Mouse (Mus musculus): ENCODE data around the gene Syne1. TPM values are rescaled to one million over a fixed set of nuclear protein-coding genes. Genes with fewer than 3 reads are reported as not detected.

The Syne1 gene
- total and polyA plus RNA-seq, 3 experiments, result 10.8 to 85.0 (median 59.1) TPM

GRCm38 (mm10) chr10:5591061-5591460 is 39.8 kb upstream of the Syne1 start:
- H3K27me3 ChIP-seq (ENCODE audit: insufficient read depth, low read length), result no peaks in the 10 kb centered on the region
- ATAC-seq (ENCODE audit: extremely low read depth, insufficient number of reproducible peaks, low FRiP score, poor library complexity, severe bottlenecking), result no peak
- no peak overlapping the region for H3K4me3 ChIP-seq (ENCODE audit: low read depth, low read length)
- no peaks in the 10 kb centered on the region for H3K9me3 ChIP-seq (replicated peaks)
- no peak for TF ChIP-seq GATA1 (IDR thresholded peaks at IDR 0.05; ENCODE audit: borderline replicate concordance, low read length)
- no peak for TF ChIP-seq CTCF (IDR thresholded peaks at IDR 0.05; ENCODE audit: low read depth, low read length)
- TF ChIP-seq GATA2 (IDR thresholded peaks at IDR 0.05; ENCODE audit: borderline replicate concordance, low read depth, low read length), result no peak
- TF ChIP-seq POLR2AphosphoS5 (IDR thresholded peaks at IDR 0.05; ENCODE audit: insufficient replicate concordance, low read depth, low read length), result no peak
- TF ChIP-seq TAL1 (conservative IDR thresholded peaks at IDR 0.05; ENCODE audit: low read depth, low read length), result no peak
- H3K36me3 ChIP-seq (replicated peaks), result no peaks in the 10 kb centered on the region
- no peak for DNase-seq (ENCODE audit: low spot score)
- no peaks in the 10 kb centered on the region for H3K4me1 ChIP-seq (ENCODE audit: insufficient read depth, low read depth, low read length)

GRCm38 (mm10) chr10:5573328-5573727 is 22.0 kb upstream of the Syne1 start:
- DNase-seq (ENCODE audit: low spot score), result no peak
- no peaks in the 10 kb centered on the region for H3K36me3 ChIP-seq (replicated peaks)
- H3K4me1 ChIP-seq (ENCODE audit: insufficient read depth, low read depth, low read length), result no peaks in the 10 kb centered on the region
- no peak overlapping the region for H3K4me3 ChIP-seq (ENCODE audit: low read depth, low read length)
- no peak for ATAC-seq (ENCODE audit: extremely low read depth, insufficient number of reproducible peaks, low FRiP score, poor library complexity, severe bottlenecking)
- no peaks in the 10 kb centered on the region for H3K27me3 ChIP-seq (ENCODE audit: insufficient read depth, low read length)
- TF ChIP-seq CTCF (IDR thresholded peaks at IDR 0.05; ENCODE audit: low read depth, low read length), result 0 out of 2 replicates have a peak, but pooled peaks have one; percentile 18
- no peak for TF ChIP-seq TAL1 (conservative IDR thresholded peaks at IDR 0.05; ENCODE audit: low read depth, low read length)
- no peak for TF ChIP-seq GATA2 (IDR thresholded peaks at IDR 0.05; ENCODE audit: borderline replicate concordance, low read depth, low read length)
- no peak for TF ChIP-seq POLR2AphosphoS5 (IDR thresholded peaks at IDR 0.05; ENCODE audit: insufficient replicate concordance, low read depth, low read length)
- no peak for TF ChIP-seq GATA1 (IDR thresholded peaks at IDR 0.05; ENCODE audit: borderline replicate concordance, low read length)
- no peaks in the 10 kb centered on the region for H3K9me3 ChIP-seq (replicated peaks)

- TF ChIP-seq TAL1 (conservative IDR thresholded peaks at IDR 0.05; ENCODE audit: low read depth, low read length), result no peak
- Histone ChIP-seq H3K4me3 (ENCODE audit: low read depth, low read length) (no peak overlapping the region), H3K36me3 (replicated peaks) (no peaks in the 10 kb centered on the region), H3K4me1 (ENCODE audit: insufficient read depth, low read depth, low read length) (no peaks in the 10 kb centered on the region), H3K9me3 (replicated peaks) (no peaks in the 10 kb centered on the region), H3K27me3 (ENCODE audit: insufficient read depth, low read length) (no peaks in the 10 kb centered on the region)
- DNase-seq (ENCODE audit: low spot score) (no peak), ATAC-seq (ENCODE audit: extremely low read depth, insufficient number of reproducible peaks, low FRiP score, poor library complexity, severe bottlenecking) (no peak)
Measured at GRCm38 (mm10) chr10:5571332-5571731, 20.1 kb upstream of the Syne1 start.

- TF ChIP-seq GATA1 (IDR thresholded peaks at IDR 0.05; ENCODE audit: borderline replicate concordance, low read length) (no peak), POLR2AphosphoS5 (IDR thresholded peaks at IDR 0.05; ENCODE audit: insufficient replicate concordance, low read depth, low read length) (no peak), TAL1 (conservative IDR thresholded peaks at IDR 0.05; ENCODE audit: low read depth, low read length) (no peak)
- ATAC-seq (ENCODE audit: extremely low read depth, insufficient number of reproducible peaks, low FRiP score, poor library complexity, severe bottlenecking) (no peak), DNase-seq (ENCODE audit: low spot score) (no peak)
- Histone ChIP-seq H3K27me3 (ENCODE audit: insufficient read depth, low read length) (no peaks in the 10 kb centered on the region), H3K36me3 (replicated peaks) (no peaks in the 10 kb centered on the region), H3K4me3 (ENCODE audit: low read depth, low read length) (no peak overlapping the region), H3K9me3 (replicated peaks) (no peaks in the 10 kb centered on the region), H3K4me1 (ENCODE audit: insufficient read depth, low read depth, low read length) (no peaks in the 10 kb centered on the region)
Measured at GRCm38 (mm10) chr10:5570059-5570458, 18.8 kb upstream of the Syne1 start.

GRCm38 (mm10) chr10:5568991-5569390 is 17.7 kb upstream of the Syne1 start:
- Histone ChIP-seq H3K9me3 (replicated peaks) (no peaks in the 10 kb centered on the region), H3K27me3 (ENCODE audit: insufficient read depth, low read length) (no peaks in the 10 kb centered on the region), H3K4me1 (ENCODE audit: insufficient read depth, low read depth, low read length) (no peaks in the 10 kb centered on the region), H3K36me3 (replicated peaks) (no peaks in the 10 kb centered on the region), H3K4me3 (ENCODE audit: low read depth, low read length) (no peak overlapping the region)
- DNase-seq (ENCODE audit: low spot score), result no peak
- ATAC-seq (ENCODE audit: extremely low read depth, insufficient number of reproducible peaks, low FRiP score, poor library complexity, severe bottlenecking), result no peak
- TF ChIP-seq POLR2AphosphoS5 (IDR thresholded peaks at IDR 0.05; ENCODE audit: insufficient replicate concordance, low read depth, low read length) (no peak), GATA1 (IDR thresholded peaks at IDR 0.05; ENCODE audit: borderline replicate concordance, low read length) (no peak), CTCF (IDR thresholded peaks at IDR 0.05; ENCODE audit: low read depth, low read length) (no peak), TAL1 (conservative IDR thresholded peaks at IDR 0.05; ENCODE audit: low read depth, low read length) (no peak), GATA2 (IDR thresholded peaks at IDR 0.05; ENCODE audit: borderline replicate concordance, low read depth, low read length) (no peak)

GRCm38 (mm10) chr10:5561706-5562105 is 10.4 kb upstream of the Syne1 start:
- H3K4me3 ChIP-seq (ENCODE audit: low read depth, low read length), result no peak overlapping the region
- H3K4me1 ChIP-seq (ENCODE audit: insufficient read depth, low read depth, low read length), result no peaks in the 10 kb centered on the region
- no peaks in the 10 kb centered on the region for H3K36me3 ChIP-seq (replicated peaks)
- no peaks in the 10 kb centered on the region for H3K27me3 ChIP-seq (ENCODE audit: insufficient read depth, low read length)
- ATAC-seq (ENCODE audit: extremely low read depth, insufficient number of reproducible peaks, low FRiP score, poor library complexity, severe bottlenecking) (no peak), DNase-seq (ENCODE audit: low spot score) (no peak)
- no peaks in the 10 kb centered on the region for H3K9me3 ChIP-seq (replicated peaks)
- no peak for TF ChIP-seq GATA1 (IDR thresholded peaks at IDR 0.05; ENCODE audit: borderline replicate concordance, low read length)
- TF ChIP-seq CTCF (IDR thresholded peaks at IDR 0.05; ENCODE audit: low read depth, low read length), result no peak
- no peak for TF ChIP-seq POLR2AphosphoS5 (IDR thresholded peaks at IDR 0.05; ENCODE audit: insufficient replicate concordance, low read depth, low read length)
- no peak for TF ChIP-seq TAL1 (conservative IDR thresholded peaks at IDR 0.05; ENCODE audit: low read depth, low read length)
- TF ChIP-seq GATA2 (IDR thresholded peaks at IDR 0.05; ENCODE audit: borderline replicate concordance, low read depth, low read length), result no peak

- Histone ChIP-seq H3K27me3 (ENCODE audit: insufficient read depth, low read length) (no peaks in the 10 kb centered on the region), H3K9me3 (replicated peaks) (no peaks in the 10 kb centered on the region), H3K4me3 (ENCODE audit: low read depth, low read length) (no peak overlapping the region), H3K36me3 (replicated peaks) (no peaks in the 10 kb centered on the region), H3K4me1 (ENCODE audit: insufficient read depth, low read depth, low read length) (no peaks in the 10 kb centered on the region)
- DNase-seq (ENCODE audit: low spot score), result no peak
- TF ChIP-seq TAL1 (conservative IDR thresholded peaks at IDR 0.05; ENCODE audit: low read depth, low read length), result no peak
- no peak for TF ChIP-seq GATA2 (IDR thresholded peaks at IDR 0.05; ENCODE audit: borderline replicate concordance, low read depth, low read length)
- no peak for TF ChIP-seq POLR2AphosphoS5 (IDR thresholded peaks at IDR 0.05; ENCODE audit: insufficient replicate concordance, low read depth, low read length)
- no peak for TF ChIP-seq GATA1 (IDR thresholded peaks at IDR 0.05; ENCODE audit: borderline replicate concordance, low read length)
- TF ChIP-seq CTCF (IDR thresholded peaks at IDR 0.05; ENCODE audit: low read depth, low read length), result no peak
- no peak for ATAC-seq (ENCODE audit: extremely low read depth, insufficient number of reproducible peaks, low FRiP score, poor library complexity, severe bottlenecking)
Measured at GRCm38 (mm10) chr10:5560526-5560925, 9.2 kb upstream of the Syne1 start.

Measured in G1E (cell line).